Comparison of ENCODE assay signal across 20 mouse cellular contexts in genomic region chr1:74281886-74282285, GRCm38 (mm10). TPM values are rescaled to one million over a fixed set of nuclear protein-coding genes. Genes with fewer than 3 reads are reported as not detected.
"Had no signal": no experiment of that assay in that cellular context is flagged by ENCODE, and none has a peak within 500 bp of the region (broad histone marks: within the 10 kb centered on the region; RNA-seq: fewer than 3 reads in every experiment).

No protein-coding gene starts in this region.

- H3K27ac ChIP-seq: lung, embryonic 15.5 days; macrophage; midbrain, embryonic 13.5 days; midbrain, embryonic 15.5 days; neural tube, embryonic 12.5 days; stomach, embryonic 15.5 days; stomach, postnatal 0 days had no signal

- DNase-seq: liver, postnatal 0 days; lung, adult 2 months; lung, postnatal 14 days; lung, postnatal 36 days; right cerebral cortex, postnatal 14 days; thymus, adult 2 months; thymus, postnatal 25 days; thymus, postnatal 4 days had no signal

- H3K9ac ChIP-seq: liver, postnatal 0 days; lung, embryonic 15.5 days; midbrain, embryonic 13.5 days; midbrain, embryonic 15.5 days; neural tube, embryonic 12.5 days; stomach, embryonic 15.5 days had no signal

- H3K27me3 ChIP-seq: lung, embryonic 15.5 days; midbrain, embryonic 13.5 days; midbrain, embryonic 15.5 days; neural tube, embryonic 12.5 days; stomach, embryonic 15.5 days had no signal

- H3K4me2 ChIP-seq: lung, embryonic 15.5 days; midbrain, embryonic 11.5 days; midbrain, embryonic 13.5 days; midbrain, embryonic 15.5 days; neural tube, embryonic 12.5 days; stomach, embryonic 15.5 days had no signal

- H3K9me3 ChIP-seq: lung, embryonic 15.5 days; megakaryocyte, embryonic 14.5 days; midbrain, embryonic 13.5 days; midbrain, embryonic 15.5 days; neural tube, embryonic 12.5 days; stomach, embryonic 15.5 days had no signal

- ATAC-seq: liver, postnatal 0 days; lung, postnatal 0 days; midbrain, embryonic 13.5 days; midbrain, embryonic 15.5 days had no signal

- H3K4me3 ChIP-seq: lung, embryonic 15.5 days; megakaryocyte, embryonic 14.5 days; midbrain, embryonic 13.5 days; midbrain, embryonic 15.5 days; neural tube, embryonic 12.5 days; stomach, embryonic 15.5 days had no signal

RNA-seq across cellular contexts. Expression of gene Gpbar1, which starts 3.5 kb away (rescaled TPM):
- polyA plus RNA-seq: macrophage; midbrain, embryonic 11.5 days; midbrain, postnatal 0 days; neural tube, embryonic 12.5 days; neural tube, embryonic 14.5 days had no signal
